Mouse (Mus musculus) embryonic fibroblast, embryonic 13.5 days (primary cell): ENCODE data around the gene Ubfd1.

Experiments used
- CTCF ChIP-seq: IDR thresholded peaks from 2 replicates; pipeline ENCODE4 v1.5.1; 2011; ENCODE audit warnings: mild to moderate bottlenecking, control low read depth, low read length, moderate library complexity, borderline replicate concordance; ENCODE audit not compliant: insufficient read depth
- POLR2A ChIP-seq: IDR thresholded peaks from 2 replicates; pipeline ENCODE4 v1.6.1; 2011; ENCODE audit warnings: low read depth, mild to moderate bottlenecking, control low read depth, low read length, moderate library complexity

DNA sequence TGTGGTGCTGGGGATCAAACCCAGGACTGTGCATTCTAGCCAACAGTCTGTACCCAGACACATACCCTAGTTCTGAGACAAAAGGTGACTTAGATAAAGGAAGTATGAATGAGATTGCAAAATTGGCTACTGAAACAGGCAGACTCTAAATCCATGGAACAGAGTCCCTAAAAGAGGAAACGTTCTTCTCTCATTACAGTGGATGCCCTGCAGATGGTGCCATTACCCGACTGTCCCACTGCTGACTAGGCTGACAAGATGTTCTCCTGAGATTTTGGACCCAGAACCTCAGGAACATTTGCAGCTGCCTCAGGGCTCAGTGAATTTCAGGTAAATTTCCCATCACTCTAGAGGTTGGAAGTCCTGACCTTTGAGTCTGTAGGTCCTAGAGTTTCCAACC, 32.6 kb upstream of the Ubfd1 start:
- no peak for TF ChIP-seq CTCF
- TF ChIP-seq POLR2A = no peak
